Mouse (Mus musculus): Measurements from ENCODE around the gene Thap3.

DNA sequence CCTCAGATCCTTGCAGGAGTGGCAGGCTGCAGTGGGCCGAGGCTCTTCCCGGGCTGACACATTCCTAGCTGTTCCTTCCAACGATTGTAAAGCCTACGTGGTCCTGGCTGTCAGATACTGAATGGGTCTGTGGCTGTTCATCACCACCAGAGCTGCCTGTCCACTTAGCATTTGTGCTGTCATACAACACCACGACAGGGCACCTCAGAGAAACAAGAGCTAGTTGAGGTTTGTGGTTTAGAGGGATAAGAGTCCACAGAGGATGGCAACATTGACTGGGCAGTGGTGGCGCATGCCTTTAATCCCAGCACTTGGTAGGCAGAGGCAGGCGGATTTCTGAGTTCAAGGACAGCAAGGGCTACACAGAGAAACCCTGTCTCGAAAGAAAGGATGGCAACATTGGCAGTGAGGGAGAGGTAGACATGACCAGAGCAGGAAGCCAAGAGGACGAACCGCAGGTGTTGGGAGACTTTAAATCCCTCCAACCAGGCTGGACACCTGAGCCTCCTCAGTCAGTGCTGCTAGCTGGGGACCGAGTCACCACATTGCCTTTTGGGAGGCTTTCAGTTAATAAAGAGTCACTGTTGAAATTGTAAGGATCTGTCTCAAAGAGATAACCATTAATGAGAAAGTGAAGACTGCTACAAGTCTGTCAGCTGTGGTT, 28.8 kb downstream of the Thap3 start:
- no peak for TF ChIP-seq CTCF (IDR thresholded peaks at IDR 0.05; ENCODE audit: extremely low read depth, insufficient read depth, low read length)
- TF ChIP-seq POLR2A (IDR thresholded peaks at IDR 0.05; ENCODE audit: extremely low read depth, insufficient read depth, low read length) = no peak

Data from cortical plate, adult 2 months (tissue).